Comparison of ENCODE assay signal across 9 mouse cellular contexts in the genomic region with DNA sequence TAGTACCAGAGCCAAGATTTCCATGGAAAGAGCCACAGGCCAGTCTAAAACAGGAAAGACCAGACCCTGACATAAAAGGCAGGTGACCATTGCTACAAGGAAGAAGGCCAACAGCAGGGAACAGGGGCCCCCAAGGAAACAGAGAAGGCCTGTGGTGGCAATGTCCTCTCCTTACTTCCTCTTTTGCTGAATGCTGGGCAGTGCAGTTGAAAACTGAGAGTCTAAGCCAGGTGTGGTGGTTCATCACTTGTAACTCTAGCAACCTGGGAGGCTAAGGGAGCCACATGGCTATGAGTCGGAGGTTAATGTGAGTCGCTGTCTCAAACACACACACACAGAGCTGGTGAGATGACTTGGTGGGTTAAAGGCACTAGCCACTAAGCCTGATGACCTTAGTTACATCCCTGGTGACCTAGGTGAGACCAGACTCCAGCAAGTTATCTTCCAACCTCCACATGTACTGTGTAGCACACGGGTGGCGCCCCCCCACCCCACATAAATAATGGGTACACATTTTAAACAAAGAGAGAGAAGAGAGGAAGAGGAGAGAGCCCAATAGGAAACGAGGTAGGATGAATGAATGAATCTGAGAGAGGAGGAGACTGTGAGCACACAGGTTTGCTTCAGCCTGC. TPM values are rescaled to one million over a fixed set of nuclear protein-coding genes. Genes with fewer than 3 reads are reported as not detected.
DNase-seq lines count a peak whose midpoint lies in the region; ATAC-seq lines count a peak whose summit lies in the region.
"Had no signal": no experiment of that assay in that cellular context is flagged by ENCODE, and none has a peak within 500 bp of the region (broad histone marks: within the 10 kb centered on the region; RNA-seq: fewer than 3 reads in every experiment).

No protein-coding gene starts in this region.

- peaks cover 14% of the 10 kb centered on the region; the same call in 1 of the 2 replicates for H3K9me3 ChIP-seq in forebrain, embryonic 12.5 days
- no peaks in the 10 kb centered on the region for H3K9me3 ChIP-seq in forebrain, embryonic 16.5 days (ENCODE audit: control insufficient read depth, low read length)
- H3K9me3 ChIP-seq in hindbrain, embryonic 12.5 days (replicated peaks), result peaks cover 13% of the 10 kb centered on the region

- peaks cover 14% of the 10 kb centered on the region for H3K4me1 ChIP-seq in forebrain, embryonic 12.5 days
- peaks cover 8% of the 10 kb centered on the region; the same call in 1 of the 2 replicates for H3K4me1 ChIP-seq in forebrain, embryonic 16.5 days (replicated peaks; ENCODE audit: control insufficient read depth, insufficient read depth, low read length)
- H3K4me1 ChIP-seq in hindbrain, embryonic 12.5 days, result peaks cover 11% of the 10 kb centered on the region

- peak; percentile 83 for DNase-seq in A20 (ENCODE audit: low read depth, low spot score)
- no peak for DNase-seq in ovary, postnatal 10 days (ENCODE audit: low spot score)
- no peak for DNase-seq in left cerebral cortex, adult 18-20 months (ENCODE audit: low spot score in 2 of 2)
- no peak for DNase-seq in adrenal gland, adult 8-10 months
- DNase-seq: gastrocnemius, postnatal 14 days had no signal

- no peak for ATAC-seq in forebrain, embryonic 12.5 days (ENCODE audit: low FRiP score)
- no peak for ATAC-seq in forebrain, embryonic 16.5 days
- ATAC-seq in hindbrain, embryonic 12.5 days (ENCODE audit: low FRiP score), result no peak

- H3K36me3 ChIP-seq in forebrain, embryonic 12.5 days (replicated peaks), result no peaks in the 10 kb centered on the region
- H3K36me3 ChIP-seq in forebrain, embryonic 16.5 days (ENCODE audit: control insufficient read depth, insufficient read depth), result no peaks in the 10 kb centered on the region
- H3K36me3 ChIP-seq in hindbrain, embryonic 12.5 days, result 0 out of 2 replicates have a peak, but pooled peaks cover 3% of the 10 kb centered on the region
- peaks cover 34% of the 10 kb centered on the region for H3K36me3 ChIP-seq in macrophage (ENCODE audit: inconsistent target)

- peaks cover 4% of the 10 kb centered on the region; the same call in 1 of the 2 replicates for H3K27me3 ChIP-seq in forebrain, embryonic 12.5 days
- no peaks in the 10 kb centered on the region for H3K27me3 ChIP-seq in forebrain, embryonic 16.5 days (replicated peaks; ENCODE audit: control insufficient read depth, insufficient read depth, low read length)
- no peaks in the 10 kb centered on the region for H3K27me3 ChIP-seq in hindbrain, embryonic 12.5 days

- H3K27ac ChIP-seq in forebrain, embryonic 12.5 days, result no peak overlapping the region
- H3K27ac ChIP-seq in forebrain, embryonic 16.5 days (ENCODE audit: low read length), result no peak overlapping the region
- no peak overlapping the region for H3K27ac ChIP-seq in hindbrain, embryonic 12.5 days
- peak overlapping the region; percentile 99 for H3K27ac ChIP-seq in macrophage

- H3K4me2 ChIP-seq in forebrain, embryonic 12.5 days, result peak overlapping the region; percentile 71
- no peak overlapping the region for H3K4me2 ChIP-seq in forebrain, embryonic 16.5 days (ENCODE audit: low read length)
- peak overlapping the region; percentile 68 for H3K4me2 ChIP-seq in hindbrain, embryonic 12.5 days (replicated peaks)

- 74% methylated on average over 5 of the region's 5 CpGs for WGBS in forebrain, embryonic 12.5 days
- 68% methylated on average over 5 of the region's 5 CpGs for WGBS in forebrain, embryonic 16.5 days
- 73% methylated on average over 5 of the region's 5 CpGs for WGBS in hindbrain, embryonic 12.5 days
- 0% methylated on average over 3 of the region's 5 CpGs for WGBS in macrophage (ENCODE audit: missing documents)

- H3K4me3 ChIP-seq in forebrain, embryonic 12.5 days (replicated peaks), result peak overlapping the region; percentile 52
- H3K4me3 ChIP-seq in forebrain, embryonic 16.5 days (replicated peaks; ENCODE audit: low read length), result no peak overlapping the region
- peak overlapping the region; percentile 55; the same call in 1 of the 2 replicates for H3K4me3 ChIP-seq in hindbrain, embryonic 12.5 days
- H3K4me3 ChIP-seq in macrophage (ENCODE audit: inconsistent target), result peak overlapping the region; percentile 97

- H3K9ac ChIP-seq in forebrain, embryonic 12.5 days, result no peak overlapping the region
- H3K9ac ChIP-seq in forebrain, embryonic 16.5 days (replicated peaks; ENCODE audit: low read depth, low read length), result no peak overlapping the region
- H3K9ac ChIP-seq in hindbrain, embryonic 12.5 days, result no peak overlapping the region

- H3K79me2 ChIP-seq in macrophage (ENCODE audit: inconsistent target), result peaks cover 55% of the 10 kb centered on the region

RNA-seq across cellular contexts. Expression of gene Gusb, which starts 1.4 kb away (rescaled TPM):
- 17.1 and 20.6 TPM in 2 replicates for polyA plus RNA-seq in forebrain, embryonic 12.5 days (2016; fragmentation: Nextera tagmentation; extraction: Ambion mirVana)
- 14.4 and 17.4 TPM in 2 replicates for polyA plus RNA-seq in forebrain, embryonic 16.5 days (2015; fragmentation: Nextera tagmentation; extraction: Ambion mirVana)
- 31.4 and 31.5 TPM in 2 replicates for polyA plus RNA-seq in hindbrain, embryonic 12.5 days (2016; fragmentation: Nextera tagmentation; extraction: Ambion mirVana)
- 100 to 1,000 TPM in 20 of 26 experiments, 10 to 100 TPM in 6; 43.9 to 406 (median 209) TPM for total RNA-seq in macrophage (2018; cell fraction: chromatin; rRNA removed)
- total RNA-seq in macrophage (2018; cell fraction: cytosol; rRNA removed), result 100 to 1,000 TPM; 186 to 615 (median 332) TPM
- total RNA-seq in macrophage (2018; cell fraction: nucleus; rRNA removed), result 100 to 1,000 TPM in 25 of 26 experiments, 10 to 100 TPM in 1; 78.9 to 635 (median 323) TPM
- 437 to 471 TPM (median 448 TPM) in 3 replicates for polyA plus RNA-seq in macrophage (2018)
- total RNA-seq in left cerebral cortex, adult 18-20 months (2021), result 10 to 100 TPM; 10.6 to 12.7 TPM
- total RNA-seq in adrenal gland, adult 8-10 months (2022), result 10 to 100 TPM; 57.5 to 75.2 (median 68.5) TPM

RNA-seq across cellular contexts. Expression of gene Asl, which starts 27.6 kb away (rescaled TPM):
- polyA plus RNA-seq in forebrain, embryonic 12.5 days (2016; fragmentation: Nextera tagmentation; extraction: Ambion mirVana), result 20.9 and 23.5 TPM in 2 replicates
- polyA plus RNA-seq in forebrain, embryonic 16.5 days (2015; fragmentation: Nextera tagmentation; extraction: Ambion mirVana), result 26.5 and 32.5 TPM in 2 replicates
- 23.5 and 34.7 TPM in 2 replicates for polyA plus RNA-seq in hindbrain, embryonic 12.5 days (2016; fragmentation: Nextera tagmentation; extraction: Ambion mirVana)
- 10 to 100 TPM; 20.6 to 70.5 (median 40.0) TPM for total RNA-seq in macrophage (2018; cell fraction: chromatin; rRNA removed)
- total RNA-seq in macrophage (2018; cell fraction: cytosol; rRNA removed), result 10 to 100 TPM; 26.8 to 44.9 (median 33.1) TPM
- 10 to 100 TPM; 20.1 to 64.3 (median 32.2) TPM for total RNA-seq in macrophage (2018; cell fraction: nucleus; rRNA removed)
- 33.6 to 39.7 TPM (median 34.1 TPM) in 3 replicates for polyA plus RNA-seq in macrophage (2018)
- 10 to 100 TPM; 16.0 to 31.9 TPM for total RNA-seq in left cerebral cortex, adult 18-20 months (2021)
- 100 to 1,000 TPM; 137 to 158 (median 148) TPM for total RNA-seq in adrenal gland, adult 8-10 months (2022)

RNA-seq across cellular contexts. Expression of gene Crcp, which starts 27.6 kb away (rescaled TPM):
- polyA plus RNA-seq in forebrain, embryonic 12.5 days (2016; fragmentation: Nextera tagmentation; extraction: Ambion mirVana), result 54.0 and 55.8 TPM in 2 replicates
- polyA plus RNA-seq in forebrain, embryonic 16.5 days (2015; fragmentation: Nextera tagmentation; extraction: Ambion mirVana), result 73.7 and 81.4 TPM in 2 replicates
- 53.3 and 56.0 TPM in 2 replicates for polyA plus RNA-seq in hindbrain, embryonic 12.5 days (2016; fragmentation: Nextera tagmentation; extraction: Ambion mirVana)
- 10 to 100 TPM in 10 of 26 experiments, 1 to 10 TPM in 16; 3.3 to 13.9 (median 8.8) TPM for total RNA-seq in macrophage (2018; cell fraction: chromatin; rRNA removed)
- total RNA-seq in macrophage (2018; cell fraction: cytosol; rRNA removed), result 10 to 100 TPM; 19.0 to 44.7 (median 32.8) TPM
- 10 to 100 TPM in 16 of 26 experiments, 1 to 10 TPM in 10; 5.9 to 21.0 (median 11.9) TPM for total RNA-seq in macrophage (2018; cell fraction: nucleus; rRNA removed)
- 28.9 to 33.0 TPM (median 32.1 TPM) in 3 replicates for polyA plus RNA-seq in macrophage (2018)
- total RNA-seq in left cerebral cortex, adult 18-20 months (2021), result 10 to 100 TPM; 30.4 to 32.7 TPM
- total RNA-seq in adrenal gland, adult 8-10 months (2022), result 10 to 100 TPM; 44.8 to 48.3 (median 47.7) TPM

RNA-seq across cellular contexts. Expression of gene Vkorc1l1, which starts 59.7 kb away (rescaled TPM):
- polyA plus RNA-seq in forebrain, embryonic 12.5 days (2016; fragmentation: Nextera tagmentation; extraction: Ambion mirVana), result 41.2 and 41.3 TPM in 2 replicates
- 28.7 and 34.2 TPM in 2 replicates for polyA plus RNA-seq in forebrain, embryonic 16.5 days (2015; fragmentation: Nextera tagmentation; extraction: Ambion mirVana)
- polyA plus RNA-seq in hindbrain, embryonic 12.5 days (2016; fragmentation: Nextera tagmentation; extraction: Ambion mirVana), result 40.9 and 42.4 TPM in 2 replicates
- total RNA-seq in macrophage (2018; cell fraction: chromatin; rRNA removed), result 10 to 100 TPM in 16 of 26 experiments, 1 to 10 TPM in 10; 4.7 to 20.3 (median 10.9) TPM
- total RNA-seq in macrophage (2018; cell fraction: cytosol; rRNA removed), result 10 to 100 TPM in 25 of 26 experiments, 1 to 10 TPM in 1; 8.8 to 21.0 (median 13.5) TPM
- 10 to 100 TPM in 23 of 26 experiments, 1 to 10 TPM in 3; 7.2 to 31.5 (median 13.5) TPM for total RNA-seq in macrophage (2018; cell fraction: nucleus; rRNA removed)
- 13.1 to 24.0 TPM (median 20.1 TPM) in 3 replicates for polyA plus RNA-seq in macrophage (2018)
- 10 to 100 TPM; 44.9 to 50.8 TPM for total RNA-seq in left cerebral cortex, adult 18-20 months (2021)
- 10 to 100 TPM; 29.2 to 38.6 (median 34.6) TPM for total RNA-seq in adrenal gland, adult 8-10 months (2022)

Comparison
In these comparisons a context has a peak if more than half of its experiments do, and no peak if none do; other contexts are left out.
1. RNA of gene Gusb, which starts 1.4 kb away (polyA plus RNA-seq): 437 to 471 TPM in macrophage; 31.4 to 31.5 TPM in hindbrain, embryonic 12.5 days, 17.1 to 20.6 TPM in forebrain, embryonic 12.5 days and 14.4 to 17.4 TPM in forebrain, embryonic 16.5 days; every median in the first group is over 10 times any median in the second.